Mouse (Mus musculus): ENCODE results near the gene Fggy.

- TF ChIP-seq CTCF (conservative IDR thresholded peaks at IDR 0.05; ENCODE audit: low read length), result no peak
- no peak for TF ChIP-seq NANOG (IDR thresholded peaks at IDR 0.05; ENCODE audit: borderline replicate concordance, low read length)
These were observed 231.6 kb downstream of the Fggy start for GRCm38 (mm10) chr4:95788867-95789266.
